Mouse (Mus musculus) C2C12 (cell line): Measurements from ENCODE around the gene Serpine2.

Experiments used
- CTCF ChIP-seq: IDR thresholded peaks from one replicate; pipeline ENCODE4 v1.5.1; 2011; ENCODE audit not compliant: control insufficient read depth, insufficient read depth, insufficient read length
- USF1 ChIP-seq: IDR thresholded peaks from one replicate; pipeline ENCODE4 v1.6.1; 2011; ENCODE audit warnings: low read depth, mild to moderate bottlenecking, control low read depth, moderate library complexity

- no peak for TF ChIP-seq USF1
- TF ChIP-seq CTCF, result no peak
Measured at GRCm38 (mm10) chr1:79832719-79833404, 28.1 kb downstream of the Serpine2 start.
